9 mouse cellular contexts compared by ENCODE assay signal in the genomic region with DNA sequence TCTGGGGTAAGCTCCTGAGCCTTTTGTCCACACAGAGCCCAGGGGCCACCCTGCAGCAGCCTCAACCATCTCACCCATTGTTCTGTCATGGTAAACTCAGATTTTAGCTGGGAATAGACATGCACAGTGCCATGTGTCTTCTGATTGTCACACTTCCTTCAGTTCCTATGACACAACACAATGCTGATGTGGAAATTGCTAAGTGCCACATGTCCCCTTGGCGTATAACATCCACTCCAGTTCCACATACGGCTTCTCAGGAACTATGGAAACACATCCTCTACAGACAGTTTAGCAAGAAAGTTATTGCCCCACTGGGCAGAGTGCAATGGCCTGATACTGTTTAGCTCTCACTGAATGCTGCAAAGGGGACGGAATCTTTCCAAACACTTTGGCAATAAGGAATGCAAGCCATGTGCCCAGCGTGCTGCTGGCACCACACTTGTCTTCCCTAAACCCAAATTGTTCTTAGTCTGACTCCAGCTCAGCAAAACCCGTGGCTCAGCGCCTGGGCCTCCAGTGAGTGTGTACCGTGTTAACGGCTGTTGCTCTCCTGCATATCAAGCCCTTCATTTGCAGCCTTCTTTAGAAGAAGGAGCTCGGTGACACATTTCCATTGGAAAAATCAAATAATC.
DNase-seq lines count a peak whose midpoint lies in the region; ATAC-seq and TF ChIP-seq lines count a peak whose summit lies in the region.
"Had no signal": no experiment of that assay in that cellular context is flagged by ENCODE, and none has a peak within 500 bp of the region (broad histone marks: within the 10 kb centered on the region; RNA-seq: fewer than 3 reads in every experiment).

No protein-coding gene starts in this region.

- peak; percentile 41 for DNase-seq in adrenal gland, postnatal 14 days
- no peak for DNase-seq in adrenal gland, adult 8-10 months
- DNase-seq in midbrain, embryonic 10.5 days (ENCODE audit: low spot score) = no peak
- DNase-seq in midbrain, embryonic 11.5 days (ENCODE audit: low spot score, missing footprints) = no peak
- DNase-seq in embryo, embryonic 10 days (ENCODE audit: low spot score) = no peak
- no peak for DNase-seq in left cerebral cortex, adult 2 months (ENCODE audit: extremely low spot score in 1 of 2, low spot score in 2 of 2)

- H3K27ac ChIP-seq in midbrain, embryonic 10.5 days (replicated peaks) = peak overlapping the region; percentile 59
- no peak overlapping the region for H3K27ac ChIP-seq in midbrain, embryonic 11.5 days (ENCODE audit: low read depth, low read length)
- H3K27ac ChIP-seq in hindbrain, embryonic 15.5 days (replicated peaks) = peak overlapping the region; percentile 36; the same call in 1 of the 2 replicates
- H3K27ac ChIP-seq in midbrain, embryonic 13.5 days = 0 out of 2 replicates have a peak overlapping the region, but pooled peaks have one; percentile 12
- no peak overlapping the region for H3K27ac ChIP-seq in left cerebral cortex, adult 2 months
- H3K27ac ChIP-seq: liver, embryonic 14.5 days had no signal

- no peaks in the 10 kb centered on the region for H3K9me3 ChIP-seq in midbrain, embryonic 10.5 days (replicated peaks)
- H3K9me3 ChIP-seq in midbrain, embryonic 11.5 days (ENCODE audit: control insufficient read depth, low read length) = no peaks in the 10 kb centered on the region
- H3K9me3 ChIP-seq in hindbrain, embryonic 15.5 days = no peaks in the 10 kb centered on the region
- H3K9me3 ChIP-seq in midbrain, embryonic 13.5 days = no peaks in the 10 kb centered on the region

- no peak for ATAC-seq in midbrain, embryonic 11.5 days (ENCODE audit: low FRiP score)
- peak; percentile 28; the same call in 1 of the 2 replicates for ATAC-seq in hindbrain, embryonic 15.5 days (ENCODE audit: low FRiP score, low read depth)
- no peak for ATAC-seq in midbrain, embryonic 13.5 days

- H3K4me2 ChIP-seq in midbrain, embryonic 11.5 days = no peak overlapping the region
- H3K4me2 ChIP-seq in hindbrain, embryonic 15.5 days = no peak overlapping the region
- H3K4me2 ChIP-seq in midbrain, embryonic 13.5 days (replicated peaks) = no peak overlapping the region

- no peak overlapping the region for H3K9ac ChIP-seq in midbrain, embryonic 11.5 days (ENCODE audit: low read length)
- H3K9ac ChIP-seq in hindbrain, embryonic 15.5 days = no peak overlapping the region
- no peak overlapping the region for H3K9ac ChIP-seq in midbrain, embryonic 13.5 days (replicated peaks)
- H3K9ac ChIP-seq: liver, embryonic 14.5 days had no signal

- no peaks in the 10 kb centered on the region for H3K36me3 ChIP-seq in midbrain, embryonic 10.5 days
- H3K36me3 ChIP-seq in midbrain, embryonic 11.5 days (ENCODE audit: control insufficient read depth, insufficient read depth, low read length) = no peaks in the 10 kb centered on the region
- no peaks in the 10 kb centered on the region for H3K36me3 ChIP-seq in hindbrain, embryonic 15.5 days
- no peaks in the 10 kb centered on the region for H3K36me3 ChIP-seq in midbrain, embryonic 13.5 days

- TF ChIP-seq CTCF in left cerebral cortex, adult 2 months (IDR thresholded peaks at IDR 0.05) = no peak

- intact Hi-C loops in left cerebral cortex, adult 2 months (cut with DNase I) = no loop called here

- H3K4me1 ChIP-seq in midbrain, embryonic 10.5 days = peaks cover 41% of the 10 kb centered on the region
- H3K4me1 ChIP-seq in midbrain, embryonic 11.5 days (ENCODE audit: control insufficient read depth, insufficient read depth, low read length) = peaks cover 5% of the 10 kb centered on the region; the same call in 1 of the 2 replicates
- H3K4me1 ChIP-seq in hindbrain, embryonic 15.5 days (replicated peaks) = peaks cover 63% of the 10 kb centered on the region
- H3K4me1 ChIP-seq in midbrain, embryonic 13.5 days (replicated peaks) = peaks cover 62% of the 10 kb centered on the region

- WGBS in midbrain, embryonic 10.5 days = 85% methylated on average over 9 of the region's 9 CpGs
- WGBS in midbrain, embryonic 11.5 days = 83% methylated on average over 9 of the region's 9 CpGs
- WGBS in hindbrain, embryonic 15.5 days = 42% methylated on average over 9 of the region's 9 CpGs
- WGBS in midbrain, embryonic 13.5 days = 66% methylated on average over 9 of the region's 9 CpGs

- no peaks in the 10 kb centered on the region for H3K27me3 ChIP-seq in midbrain, embryonic 10.5 days (ENCODE audit: low read depth, poor library complexity, severe bottlenecking)
- H3K27me3 ChIP-seq in midbrain, embryonic 11.5 days (ENCODE audit: control insufficient read depth, insufficient read depth, low read length) = no peaks in the 10 kb centered on the region
- H3K27me3 ChIP-seq in hindbrain, embryonic 15.5 days = no peaks in the 10 kb centered on the region
- H3K27me3 ChIP-seq in midbrain, embryonic 13.5 days = no peaks in the 10 kb centered on the region

- H3K4me3 ChIP-seq in midbrain, embryonic 10.5 days = no peak overlapping the region
- no peak overlapping the region for H3K4me3 ChIP-seq in midbrain, embryonic 11.5 days (ENCODE audit: low read depth, low read length)
- no peak overlapping the region for H3K4me3 ChIP-seq in hindbrain, embryonic 15.5 days
- H3K4me3 ChIP-seq in midbrain, embryonic 13.5 days (replicated peaks) = no peak overlapping the region
- no peak overlapping the region for H3K4me3 ChIP-seq in left cerebral cortex, adult 2 months

Comparison
In these comparisons a context has a peak if more than half of its experiments do, and no peak if none do; other contexts are left out.
1. H3K27ac ChIP-seq: peak in midbrain, embryonic 10.5 days (single experiment), hindbrain, embryonic 15.5 days (single experiment) and midbrain, embryonic 13.5 days (single experiment); none in midbrain, embryonic 11.5 days (single experiment) and left cerebral cortex, adult 2 months (single experiment).